Mouse (Mus musculus) limb, embryonic 10.5 days (tissue): ENCODE measurements around the gene Dhx36. TPM values are rescaled to one million over a fixed set of nuclear protein-coding genes. Genes with fewer than 3 reads are reported as not detected.

Source experiments
- DNase-seq: peaks from one replicate; pipeline ENCODE4 v3.0.0-alpha.2; 2017; ENCODE audit warnings: low spot score
- H3K27ac ChIP-seq: fragments of 300-500 bp; sonication (generic); 2 replicates; pipeline ENCODE4 v1.5.1; 2016; ENCODE audit warnings: mild to moderate bottlenecking
- H3K27me3 ChIP-seq: fragments of 300-500 bp; sonication (generic); 2 replicates; pipeline ENCODE4 v1.6.1; 2016; ENCODE audit warnings: low read depth, mild to moderate bottlenecking; ENCODE audit not compliant: poor library complexity, severe bottlenecking
- H3K36me3 ChIP-seq: fragments of 300-500 bp; sonication (generic); 2 replicates; pipeline ENCODE4 v1.6.1; 2016; ENCODE audit warnings: mild to moderate bottlenecking, moderate library complexity
- H3K4me1 ChIP-seq: fragments of 300-500 bp; sonication (generic); 2 replicates; pipeline ENCODE4 v1.6.1; 2016
- H3K4me3 ChIP-seq: fragments of 300-500 bp; sonication (generic); 2 replicates; pipeline ENCODE4 v1.5.1; 2016; ENCODE audit warnings: mild to moderate bottlenecking, moderate library complexity
- H3K9me3 ChIP-seq: fragments of 300-500 bp; sonication (generic); replicated peaks from 2 replicates; pipeline ENCODE4 v1.6.1; 2016; ENCODE audit warnings: mild to moderate bottlenecking
- WGBS: fragments of 180-500 bp; shearing (Covaris S2); methylation state at CpG from one replicate; pipeline ENCODE4 v1.1.7; 2016; 5-methylcytosine and 5-hydroxymethylcytosine counted together
- polyA plus RNA-seq: library from polyadenylated mRNA; unstranded; fragments of >200 nt; fragmentation: Nextera tagmentation; extraction: Ambion mirVana; gene quantifications from 2 replicates; pipeline ENCODE4 v1.2.1, GENCODE M21; 2016

Dhx36 gene
- 30.7 and 37.3 TPM in 2 replicates for polyA plus RNA-seq

GRCm38 (mm10) chr3:62506488-62507205 lies at the start of gene Dhx36:
Dhx36 (minus strand) TSS chr3:62507004.
- H3K27me3 ChIP-seq, result peaks cover 4% of the 10 kb centered on the region; the same call in 1 of the 2 replicates
- peak within 1 kb of the TSS; percentile 90 for H3K4me3 ChIP-seq
- H3K4me1 ChIP-seq, result peaks cover 8% of the 10 kb centered on the region
- DNase-seq, result peak; percentile 98
- H3K9me3 ChIP-seq, result no peaks in the 10 kb centered on the region
- H3K36me3 ChIP-seq, result peaks cover 6% of the 10 kb centered on the region
- WGBS, result under 1% methylated on average over 62 of the region's 66 CpGs
- peak within 1 kb of the TSS; percentile 97 for H3K27ac ChIP-seq

GRCm38 (mm10) chr3:62527593-62527992 lies 20.8 kb upstream of the Dhx36 start:
- Histone ChIP-seq H3K4me1 (no peaks in the 10 kb centered on the region), H3K36me3 (no peaks in the 10 kb centered on the region), H3K27me3 (no peaks in the 10 kb centered on the region), H3K4me3 (no peak overlapping the region), H3K9me3 (no peaks in the 10 kb centered on the region), H3K27ac (no peak overlapping the region)
- WGBS, result 75% methylated on average over 5 of the region's 5 CpGs
- DNase-seq, result no peak

- no peaks in the 10 kb centered on the region for H3K4me1 ChIP-seq
- no peaks in the 10 kb centered on the region for H3K36me3 ChIP-seq
- no peaks in the 10 kb centered on the region for H3K27me3 ChIP-seq
- no peaks in the 10 kb centered on the region for H3K9me3 ChIP-seq
- 53% methylated on average over 4 of the region's 4 CpGs for WGBS
- H3K27ac ChIP-seq, result no peak overlapping the region
- H3K4me3 ChIP-seq, result no peak overlapping the region
- no peak for DNase-seq
Measured at GRCm38 (mm10) chr3:62527160-62527559, 20.4 kb upstream of the Dhx36 start.

- Histone ChIP-seq H3K27ac (peak overlapping the region; percentile 97), H3K9me3 (no peaks in the 10 kb centered on the region), H3K4me1 (peaks cover 8% of the 10 kb centered on the region), H3K36me3 (0 out of 2 replicates have a peak, but pooled peaks cover under 1% of the 10 kb centered on the region), H3K27me3 (peaks cover 4% of the 10 kb centered on the region; the same call in 1 of the 2 replicates), H3K4me3 (peak overlapping the region; percentile 90)
- WGBS, result 44% methylated on average over 5 of the region's 5 CpGs
- DNase-seq, result no peak
Measured at GRCm38 (mm10) chr3:62507206-62507647, 423 bp upstream of the Dhx36 start.

GRCm38 (mm10) chr3:62505166-62505900 lies 1.5 kb downstream of the Dhx36 start:
- Histone ChIP-seq H3K27ac (no peak overlapping the region), H3K9me3 (no peaks in the 10 kb centered on the region), H3K4me1 (peaks cover 8% of the 10 kb centered on the region), H3K27me3 (peaks cover 4% of the 10 kb centered on the region; the same call in 1 of the 2 replicates), H3K36me3 (peaks cover 19% of the 10 kb centered on the region), H3K4me3 (peak overlapping the region; percentile 90)
- DNase-seq, result no peak
- 83% methylated on average over 5 of the region's 5 CpGs for WGBS

GRCm38 (mm10) chr3:62499327-62499726 lies 7.5 kb downstream of the Dhx36 start:
- DNase-seq, result no peak
- Histone ChIP-seq H3K27me3 (no peaks in the 10 kb centered on the region), H3K27ac (no peak overlapping the region), H3K9me3 (no peaks in the 10 kb centered on the region), H3K36me3 (peaks cover 72% of the 10 kb centered on the region), H3K4me3 (no peak overlapping the region), H3K4me1 (no peaks in the 10 kb centered on the region)
- WGBS, result 91% methylated on average over 4 of the region's 4 CpGs

- no peaks in the 10 kb centered on the region for H3K27me3 ChIP-seq
- peaks cover 96% of the 10 kb centered on the region for H3K36me3 ChIP-seq
- no peak for DNase-seq
- H3K4me1 ChIP-seq, result no peaks in the 10 kb centered on the region
- no peaks in the 10 kb centered on the region for H3K9me3 ChIP-seq
- no peak overlapping the region for H3K27ac ChIP-seq
- WGBS, result 92% methylated on average over 6 of the region's 6 CpGs
- no peak overlapping the region for H3K4me3 ChIP-seq
Measured at GRCm38 (mm10) chr3:62492568-62492967, 14.2 kb downstream of the Dhx36 start.

GRCm38 (mm10) chr3:62484340-62484739 lies 22.5 kb downstream of the Dhx36 start:
- H3K9me3 ChIP-seq, result no peaks in the 10 kb centered on the region
- no peak overlapping the region for H3K4me3 ChIP-seq
- WGBS, result 97% methylated on average over 2 of the region's 2 CpGs
- no peak overlapping the region for H3K27ac ChIP-seq
- no peaks in the 10 kb centered on the region for H3K4me1 ChIP-seq
- no peak for DNase-seq
- no peaks in the 10 kb centered on the region for H3K27me3 ChIP-seq
- H3K36me3 ChIP-seq, result peaks cover 95% of the 10 kb centered on the region

GRCm38 (mm10) chr3:62470179-62470578 lies 36.6 kb downstream of the Dhx36 start:
- no peak overlapping the region for H3K4me3 ChIP-seq
- H3K27ac ChIP-seq, result no peak overlapping the region
- peaks cover 97% of the 10 kb centered on the region for H3K36me3 ChIP-seq
- no peaks in the 10 kb centered on the region for H3K27me3 ChIP-seq
- no peak for DNase-seq
- H3K9me3 ChIP-seq, result no peaks in the 10 kb centered on the region
- WGBS, result 98% methylated on average over 1 of the region's 1 CpGs
- no peaks in the 10 kb centered on the region for H3K4me1 ChIP-seq

- no peak for DNase-seq
- Histone ChIP-seq H3K36me3 (peaks cover 97% of the 10 kb centered on the region), H3K9me3 (no peaks in the 10 kb centered on the region), H3K27me3 (no peaks in the 10 kb centered on the region), H3K4me1 (peaks cover 6% of the 10 kb centered on the region), H3K27ac (no peak overlapping the region), H3K4me3 (no peak overlapping the region)
- 87% methylated on average over 3 of the region's 3 CpGs for WGBS
Measured at GRCm38 (mm10) chr3:62464276-62464675, 42.5 kb downstream of the Dhx36 start.

- Histone ChIP-seq H3K9me3 (no peaks in the 10 kb centered on the region), H3K4me3 (no peak overlapping the region), H3K27ac (no peak overlapping the region), H3K4me1 (peaks cover 13% of the 10 kb centered on the region), H3K27me3 (no peaks in the 10 kb centered on the region), H3K36me3 (peaks cover 52% of the 10 kb centered on the region)
- WGBS, result 62% methylated on average over 6 of the region's 6 CpGs
- DNase-seq, result peak; percentile 52
Measured at GRCm38 (mm10) chr3:62459483-62459882, 47.3 kb downstream of the Dhx36 start.

- H3K4me3 ChIP-seq, result no peak overlapping the region
- H3K36me3 ChIP-seq, result peaks cover 42% of the 10 kb centered on the region
- 46% methylated on average over 6 of the region's 6 CpGs for WGBS
- no peak overlapping the region for H3K27ac ChIP-seq
- peaks cover 18% of the 10 kb centered on the region for H3K4me1 ChIP-seq
- DNase-seq, result peak; percentile 71
- H3K9me3 ChIP-seq, result no peaks in the 10 kb centered on the region
- no peaks in the 10 kb centered on the region for H3K27me3 ChIP-seq
Measured at GRCm38 (mm10) chr3:62458284-62459013, 48.4 kb downstream of the Dhx36 start.
